Mouse (Mus musculus) olfactory bulb, adult 2 months (tissue): ENCODE measurements around the gene Ankk1.

Source experiments
- CTCF ChIP-seq: fragments of 200-500 bp; IDR thresholded peaks from 2 replicates; pipeline ENCODE4 v1.5.1; 2012; ENCODE audit warnings: low read depth, mild to moderate bottlenecking, low read length, moderate library complexity; ENCODE audit not compliant: insufficient read depth
- POLR2A ChIP-seq: fragments of 200-500 bp; IDR thresholded peaks from 2 replicates; pipeline ENCODE4 v1.6.1; 2012; ENCODE audit warnings: mild to moderate bottlenecking, low read depth, low read length, moderate library complexity; ENCODE audit not compliant: insufficient read depth

- TF ChIP-seq CTCF: no peak
- no peak for TF ChIP-seq POLR2A
Measured at GRCm38 (mm10) chr9:49425585-49425984, 1.2 kb downstream of the Ankk1 start.
